Mouse (Mus musculus) embryo, embryonic 10 days (tissue): ENCODE results near the gene Tgm6.

Source experiments
- DNase-seq: peaks from one replicate; pipeline ENCODE4 v3.0.0-alpha.2; 2015; ENCODE audit warnings: low spot score

Gene Tgm6

DNA sequence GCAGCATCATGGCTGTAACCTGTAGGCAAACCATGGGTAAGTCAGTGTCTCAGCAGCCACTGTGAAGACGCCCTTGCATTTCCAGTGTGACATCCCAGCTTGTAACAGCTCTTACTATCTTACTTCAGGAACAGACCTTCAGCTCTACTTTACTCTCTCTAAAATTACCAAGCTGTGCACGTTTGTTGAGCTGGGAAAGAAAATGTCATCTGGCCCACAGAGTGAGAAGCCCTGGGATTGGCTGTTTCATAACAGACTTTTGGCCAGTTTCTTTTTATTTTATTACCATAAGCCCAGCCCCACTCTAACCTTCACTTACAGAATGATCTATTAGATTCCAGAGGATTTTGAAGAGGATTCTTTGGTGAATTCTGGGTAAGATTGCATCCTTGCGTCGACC, at the start of gene Tgm6:
Tgm6 (plus strand) TSS at position 301 of the 400 bp plus-strand sequence.
- no peak for DNase-seq

DNA sequence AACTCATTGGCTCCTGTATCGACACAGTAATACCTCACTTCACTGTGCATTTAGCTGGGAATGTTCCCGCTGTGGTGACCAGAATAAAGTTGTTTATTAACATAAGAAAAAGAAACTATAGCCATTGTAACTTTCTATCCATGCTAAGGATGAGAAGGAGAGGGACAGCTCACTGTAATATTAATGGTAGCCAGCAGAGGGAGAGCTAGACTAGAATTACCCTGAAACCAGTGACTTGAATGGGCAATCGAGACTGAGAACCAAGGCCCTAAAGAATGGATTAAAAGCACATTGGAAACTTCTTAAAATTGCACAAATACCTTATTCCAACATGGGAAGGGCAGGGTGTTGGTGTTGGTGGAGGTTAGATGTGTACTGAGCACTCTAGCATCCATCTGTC, 44.0 kb upstream of the Tgm6 start:
- peak; percentile 60 for DNase-seq

DNA sequence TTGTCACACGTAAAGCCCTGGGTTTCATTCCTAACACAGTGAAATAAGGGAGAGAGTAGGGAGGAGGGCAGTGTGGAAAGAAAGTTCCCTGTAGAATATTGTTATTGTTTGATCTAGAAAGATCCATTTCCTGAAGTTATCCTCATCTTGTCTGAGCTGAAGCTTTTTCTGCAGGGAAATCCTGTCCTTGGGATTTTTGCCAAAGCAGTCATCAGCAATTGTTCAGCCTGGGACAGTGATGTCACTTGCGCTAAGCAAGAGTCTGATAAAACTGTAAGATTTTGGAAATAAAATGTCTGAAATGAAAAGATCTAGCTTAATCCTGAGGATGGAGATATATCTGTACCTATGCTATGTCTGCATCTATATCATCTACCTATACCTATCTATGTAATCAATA, 41.8 kb upstream of the Tgm6 start:
- no peak for DNase-seq

DNA sequence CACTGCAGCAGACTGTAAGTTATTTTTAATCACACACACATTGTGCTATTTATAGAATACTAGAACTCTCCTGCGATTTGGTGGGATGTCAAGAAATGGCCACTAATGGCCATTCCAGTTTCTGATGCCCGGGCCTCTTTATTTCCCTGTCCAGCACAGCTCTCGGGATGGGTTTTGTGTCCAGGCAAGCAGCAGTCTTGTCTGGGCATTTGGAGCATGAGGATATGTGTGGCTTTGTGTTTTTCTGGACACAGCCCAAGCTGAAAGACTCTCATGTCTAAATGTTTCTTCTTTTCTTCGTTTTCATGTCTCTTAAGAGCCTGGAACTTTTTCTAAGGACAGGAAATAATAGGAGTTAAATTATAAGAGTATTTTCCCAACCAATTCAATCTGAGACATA, 588 bp downstream of the Tgm6 start:
- DNase-seq: no peak

DNA sequence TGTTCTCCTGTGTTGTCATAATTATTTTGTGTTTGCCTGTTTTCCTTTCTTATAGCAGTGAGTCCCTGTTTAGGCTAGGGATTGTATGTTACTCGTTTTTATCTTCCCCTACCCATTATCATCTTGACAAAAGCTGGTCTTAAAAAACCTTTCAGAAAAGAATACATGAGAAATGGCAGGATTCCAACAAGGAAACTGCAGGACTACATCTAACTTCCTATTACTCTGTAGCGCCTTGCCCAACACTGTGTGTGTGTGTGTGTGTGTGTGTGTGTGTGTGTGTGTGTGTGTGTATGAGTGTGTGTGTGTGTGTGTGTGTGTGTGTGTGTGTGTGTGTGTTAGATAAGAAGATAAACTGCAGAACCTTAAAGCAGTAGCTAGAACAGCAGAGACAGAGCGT, 1.2 kb downstream of the Tgm6 start:
- no peak for DNase-seq

DNA sequence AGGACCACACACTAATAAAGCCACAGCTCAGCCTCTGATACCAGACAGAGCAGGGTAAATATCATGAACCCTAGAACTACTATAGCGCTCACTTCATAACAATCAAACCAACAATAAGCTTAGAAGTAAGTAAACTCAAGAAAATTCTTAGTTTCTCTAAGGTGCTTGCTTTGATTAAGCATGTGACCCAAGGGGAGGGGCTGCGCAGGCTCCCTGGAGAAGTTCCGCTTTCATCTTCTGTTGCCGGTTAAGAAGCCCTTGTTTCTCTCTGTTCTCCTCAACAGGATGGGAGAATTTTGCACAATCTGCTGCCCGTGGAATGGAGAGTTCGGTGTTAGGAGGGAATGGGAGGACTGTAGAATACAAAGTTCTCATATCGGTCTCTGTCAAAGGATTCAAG, 6.4 kb downstream of the Tgm6 start:
- no peak for DNase-seq

DNA sequence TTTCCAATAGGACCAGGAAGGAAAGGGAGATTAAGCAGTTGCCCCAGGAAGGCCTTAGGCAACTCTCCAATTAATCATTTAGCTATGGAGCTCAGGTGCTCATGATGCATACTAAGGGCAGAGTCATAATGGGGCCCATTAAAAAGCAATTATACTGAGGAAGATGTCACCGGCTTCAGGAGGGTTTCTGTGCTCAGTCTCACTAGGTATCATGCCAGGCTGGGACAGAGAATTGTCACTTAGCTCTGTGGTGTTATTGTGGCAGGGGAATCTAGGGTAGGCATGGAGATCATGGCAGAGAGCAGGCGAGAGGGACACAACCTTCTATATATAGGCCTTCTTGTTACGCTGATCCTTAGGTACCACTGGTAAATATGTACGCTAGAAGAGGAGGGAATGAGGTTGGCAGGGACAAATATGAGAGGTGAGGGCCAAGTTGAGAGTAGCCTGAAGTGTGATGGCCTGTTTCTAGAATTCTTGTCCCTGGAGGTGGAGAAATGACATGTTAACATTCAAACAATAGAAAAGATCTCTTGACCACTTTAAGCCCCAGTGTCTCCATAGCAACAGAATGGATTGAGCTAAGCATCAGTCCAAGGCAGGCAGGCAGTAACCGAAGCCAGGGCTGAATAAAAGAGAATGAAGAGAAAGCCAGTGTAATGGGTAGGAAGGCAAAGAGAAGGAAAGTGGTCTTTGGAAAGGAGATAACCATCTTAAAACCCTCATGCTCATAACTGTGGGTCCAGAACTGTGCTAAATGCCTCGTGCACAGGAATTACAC, 13.3 kb downstream of the Tgm6 start:
- DNase-seq: peak; percentile 32

DNA sequence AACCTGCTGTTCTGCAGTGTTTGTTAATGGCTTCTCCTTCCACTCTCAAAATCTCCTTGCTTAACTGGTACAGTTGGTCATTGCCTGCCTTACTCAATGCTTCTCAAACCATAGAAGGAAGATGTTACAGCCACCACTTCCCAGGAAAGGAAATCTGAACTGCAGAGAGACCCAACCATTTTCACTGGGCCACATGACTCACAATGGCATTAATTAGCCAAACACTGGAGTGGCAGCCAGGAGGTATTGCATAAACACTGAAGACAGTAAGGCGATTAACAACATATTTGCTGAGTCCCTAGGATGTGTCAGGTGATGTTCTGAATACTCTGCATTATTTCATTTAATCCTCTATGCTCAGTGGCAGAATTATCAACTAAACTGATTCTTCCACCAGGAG, 13.9 kb downstream of the Tgm6 start:
- no peak for DNase-seq

DNA sequence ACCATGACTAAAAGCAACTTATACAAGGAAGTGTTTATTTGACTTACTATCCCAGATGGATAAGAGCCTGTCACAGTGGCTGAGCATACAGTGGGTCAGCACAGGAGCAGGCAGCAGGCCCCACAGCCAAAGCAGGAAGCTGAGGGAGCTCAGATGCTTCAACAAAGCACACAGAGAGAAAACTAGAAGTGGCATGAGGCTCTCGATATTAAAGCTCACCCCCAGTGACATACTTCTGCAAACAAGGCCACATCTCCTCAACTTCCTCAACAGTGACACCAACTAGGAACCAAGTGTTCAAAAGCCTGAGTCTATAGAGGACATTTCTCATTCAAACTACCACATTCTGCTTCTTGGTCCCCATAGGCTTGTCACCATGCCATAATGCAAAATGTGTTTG, 17.5 kb downstream of the Tgm6 start:
- DNase-seq: no peak

DNA sequence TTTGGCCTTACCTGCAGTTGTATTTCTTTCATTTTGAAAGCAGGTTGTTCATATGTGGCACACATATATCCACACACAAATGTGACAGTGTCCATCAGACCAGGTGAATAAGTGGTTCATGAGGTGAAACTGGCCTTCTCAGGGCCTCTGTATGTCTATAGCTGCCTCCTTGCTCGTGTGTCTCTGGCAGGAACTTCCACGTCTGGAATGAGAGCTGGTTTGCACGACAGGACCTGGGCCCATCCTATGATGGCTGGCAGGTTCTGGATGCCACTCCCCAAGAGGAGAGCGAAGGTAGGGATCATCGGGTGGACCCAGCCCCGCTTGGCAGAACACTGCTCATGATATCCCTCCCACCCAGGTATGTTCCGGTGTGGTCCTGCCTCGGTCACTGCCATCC, 30.8 kb downstream of the Tgm6 start:
- DNase-seq: no peak

DNA sequence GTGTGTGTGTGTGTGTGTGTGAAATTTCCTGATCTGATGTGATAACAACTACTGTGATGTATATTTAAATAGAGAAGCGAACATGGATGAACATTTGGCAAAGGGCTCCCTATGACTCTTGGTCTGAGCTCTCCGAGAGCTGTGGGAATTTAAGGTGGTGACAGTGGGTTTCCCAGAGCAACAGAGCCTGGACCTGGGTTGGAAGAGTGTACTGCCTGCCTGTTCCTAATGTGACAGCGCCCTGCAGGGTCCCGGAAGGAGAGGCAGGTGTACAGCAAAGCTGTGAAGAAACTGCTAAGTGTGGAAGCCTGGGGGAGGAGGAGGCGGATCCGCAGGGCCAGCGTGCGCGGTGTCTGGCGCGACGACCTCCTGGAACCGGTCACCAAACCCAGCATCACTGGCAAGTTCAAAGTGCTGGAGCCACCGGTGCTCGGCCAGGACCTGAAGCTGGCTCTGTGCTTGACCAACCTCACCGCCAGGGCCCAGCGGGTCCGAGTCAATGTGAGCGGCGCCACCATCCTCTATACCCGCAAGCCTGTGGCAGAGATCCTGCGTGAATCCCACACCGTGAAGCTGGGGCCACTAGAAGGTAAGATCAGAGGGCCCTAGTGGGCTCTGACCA, 32.6 kb downstream of the Tgm6 start:
- DNase-seq: no peak

DNA sequence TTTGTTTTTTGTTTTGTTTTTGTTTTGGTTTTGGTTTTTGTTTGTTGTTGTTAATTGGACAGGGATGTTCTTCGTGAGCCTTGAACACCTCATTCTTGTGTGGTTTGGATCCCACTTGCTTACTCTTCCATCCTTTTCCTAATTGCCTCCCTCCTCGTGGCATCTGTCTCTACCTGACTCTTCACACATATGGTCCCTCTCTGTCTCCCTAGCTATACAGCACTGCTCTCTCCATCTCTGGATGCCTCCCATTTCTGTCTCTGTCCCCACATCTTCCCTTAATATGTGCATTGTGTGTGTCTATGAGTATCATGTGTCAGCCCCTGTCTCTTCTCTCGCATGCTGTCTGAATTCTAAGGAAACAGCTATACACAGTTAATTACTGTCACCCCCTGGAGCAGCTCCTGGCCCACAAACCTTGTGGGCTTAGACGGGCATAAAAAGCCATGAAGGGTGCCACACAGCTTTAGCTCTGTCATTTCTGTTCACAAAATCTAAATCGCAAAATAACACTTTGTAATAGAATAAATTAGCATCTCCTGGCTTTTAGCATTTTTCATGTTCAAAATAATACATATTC, 34.0 kb downstream of the Tgm6 start:
- DNase-seq: no peak

DNA sequence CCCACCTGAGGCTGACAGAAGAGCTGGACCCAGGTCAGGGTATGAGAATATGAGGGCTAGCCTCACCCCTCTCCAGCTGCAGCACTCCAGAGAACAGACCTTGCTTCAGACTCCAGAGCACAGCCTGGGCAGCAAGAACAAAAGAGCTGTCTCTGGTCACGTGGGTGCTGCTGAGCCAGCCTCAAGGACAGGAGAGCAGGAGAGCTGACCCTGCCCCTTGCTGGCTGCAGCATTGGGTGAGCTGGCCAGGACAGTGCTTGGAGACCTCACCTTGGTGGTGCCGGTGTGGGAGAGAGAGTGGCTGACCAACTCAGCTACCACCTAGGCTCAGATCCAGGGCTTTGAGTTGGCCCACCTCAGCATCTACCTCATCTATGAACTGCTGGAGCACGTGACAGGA, 43.0 kb downstream of the Tgm6 start:
- DNase-seq: no peak

DNA sequence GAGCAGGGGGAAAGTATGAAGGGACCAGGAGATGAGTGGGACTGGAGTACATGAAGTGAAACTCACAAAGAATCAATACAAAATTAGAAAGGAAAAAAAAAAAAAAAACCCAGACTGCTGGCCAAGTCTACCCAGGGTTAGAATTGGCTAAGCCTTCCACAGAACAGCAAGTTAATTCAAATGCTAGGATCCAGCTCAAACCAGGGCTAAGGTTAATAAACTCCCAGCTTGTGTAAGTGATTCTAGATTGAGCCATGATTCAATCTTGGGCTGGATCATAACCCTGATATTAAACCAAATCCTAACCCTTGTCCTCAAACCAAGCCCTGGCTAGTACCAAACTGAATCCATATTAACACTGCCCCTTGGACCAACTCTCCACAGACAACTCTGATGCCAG, 43.6 kb downstream of the Tgm6 start:
- DNase-seq: no peak

DNA sequence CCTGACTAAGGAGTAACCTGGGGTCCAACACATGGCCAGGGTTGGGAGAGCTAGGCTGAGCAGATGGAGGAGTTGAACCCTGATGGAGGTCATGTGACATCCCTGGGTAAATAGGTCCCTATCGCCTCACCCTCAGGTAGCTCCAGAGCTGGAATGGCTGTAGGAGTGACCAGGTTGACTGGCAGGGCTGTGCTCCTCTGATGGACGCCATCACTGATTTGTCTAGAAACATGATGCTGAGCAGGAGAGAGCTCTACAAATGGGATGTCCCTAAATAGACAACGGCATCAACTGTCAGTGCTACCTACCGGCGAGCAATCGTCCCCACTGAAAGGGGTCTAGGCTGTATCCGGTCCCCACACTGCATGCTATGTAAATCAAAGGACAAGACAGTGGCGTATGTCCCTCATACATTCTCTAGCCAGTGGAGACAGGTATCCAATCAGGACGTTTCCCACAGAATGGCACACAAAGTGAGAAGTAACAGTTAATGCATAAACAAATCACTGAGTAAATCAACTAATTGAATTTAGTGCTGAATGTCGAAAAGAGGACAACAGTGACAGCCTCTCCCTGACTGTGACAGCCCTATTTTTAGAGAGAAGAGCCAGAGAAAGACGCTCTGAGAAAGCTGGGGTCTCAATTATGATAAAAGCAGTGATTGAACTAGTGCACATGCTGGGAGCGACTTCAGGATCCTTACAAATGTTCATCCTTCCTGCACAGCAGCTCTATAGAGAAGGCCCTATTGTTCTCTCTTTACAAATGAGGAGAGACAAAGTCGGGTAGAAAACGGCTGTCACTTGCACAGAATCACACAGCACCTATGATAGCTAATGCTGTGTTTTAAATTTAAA, 45.2 kb downstream of the Tgm6 start:
- no peak for DNase-seq

DNA sequence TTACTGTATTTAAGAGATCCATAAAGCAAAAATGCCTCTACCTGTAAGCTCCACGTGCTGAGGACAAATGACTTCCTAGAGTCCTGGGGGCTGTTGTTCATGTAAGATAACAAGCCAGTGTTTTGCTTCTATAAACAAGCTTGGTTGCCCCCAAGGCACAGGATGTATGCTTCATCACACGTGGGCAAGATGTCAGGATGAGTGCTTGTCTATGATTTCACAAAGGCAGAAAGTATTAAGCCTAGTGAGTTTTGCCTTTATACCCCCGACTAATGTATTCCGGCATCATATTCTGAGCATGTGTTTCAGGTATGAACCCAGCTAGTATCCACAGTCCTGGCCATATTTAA, 45.8 kb downstream of the Tgm6 start:
- no peak for DNase-seq

DNA sequence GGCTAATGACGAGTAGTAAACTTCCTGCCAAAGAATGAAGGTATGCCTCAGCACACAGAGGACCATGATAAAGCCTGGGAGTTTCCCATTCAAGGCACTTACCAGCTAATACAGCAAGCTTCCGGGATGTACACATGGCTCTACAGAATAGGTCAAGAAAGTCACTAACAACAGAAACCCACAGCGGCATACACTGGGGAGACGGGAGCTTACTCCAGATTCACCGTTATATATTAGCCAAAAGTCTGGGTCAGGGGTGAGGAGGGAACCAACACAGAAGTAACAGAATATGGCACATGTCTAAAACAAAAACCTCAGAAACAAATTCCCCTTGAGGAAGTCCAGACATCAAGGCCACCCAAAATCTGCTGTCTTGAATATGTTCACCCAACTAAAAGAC, 50.5 kb downstream of the Tgm6 start:
- no peak for DNase-seq

DNA sequence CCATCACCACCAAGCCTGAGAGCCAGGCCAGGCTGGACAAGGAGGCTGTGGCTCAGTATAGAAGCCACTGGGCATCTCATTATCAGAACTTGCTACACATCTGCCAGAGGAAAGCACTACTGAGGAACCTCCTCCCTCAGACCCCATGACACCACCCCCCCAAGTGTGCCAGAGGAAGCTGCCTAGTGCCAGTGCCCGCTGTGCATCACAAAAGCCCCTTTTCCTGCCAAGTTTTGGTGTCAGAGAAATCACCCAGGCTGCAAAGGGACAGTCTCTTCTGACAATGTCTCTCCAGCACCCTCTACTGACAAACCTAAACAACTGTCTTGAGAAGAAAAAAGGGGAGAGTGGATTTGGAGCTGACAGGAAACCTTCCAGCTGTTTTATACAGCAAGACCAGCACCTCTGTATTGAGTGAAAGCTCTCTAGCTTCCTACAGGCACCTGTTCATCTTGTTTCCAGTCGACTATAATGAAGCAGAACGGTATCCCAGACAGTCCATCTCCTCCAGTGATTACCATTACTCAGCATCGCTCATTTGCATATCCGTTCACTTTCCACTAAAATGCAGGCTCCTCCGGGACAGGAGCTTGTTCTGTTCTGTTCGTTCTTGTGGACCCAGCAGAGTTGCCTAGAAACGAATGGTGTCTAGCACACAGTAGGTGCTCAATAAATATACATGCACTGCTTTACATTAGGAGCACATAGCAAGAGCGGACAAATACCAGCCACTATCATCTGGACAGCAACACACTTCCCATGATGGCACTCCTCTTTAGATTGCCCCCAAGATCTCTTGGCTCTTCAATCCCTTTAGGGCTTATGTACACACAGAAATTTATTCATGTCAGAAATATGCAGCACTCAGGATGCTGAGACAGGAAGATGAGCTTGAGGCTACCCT, 54.3 kb downstream of the Tgm6 start:
- peak; percentile 51 for DNase-seq

DNA sequence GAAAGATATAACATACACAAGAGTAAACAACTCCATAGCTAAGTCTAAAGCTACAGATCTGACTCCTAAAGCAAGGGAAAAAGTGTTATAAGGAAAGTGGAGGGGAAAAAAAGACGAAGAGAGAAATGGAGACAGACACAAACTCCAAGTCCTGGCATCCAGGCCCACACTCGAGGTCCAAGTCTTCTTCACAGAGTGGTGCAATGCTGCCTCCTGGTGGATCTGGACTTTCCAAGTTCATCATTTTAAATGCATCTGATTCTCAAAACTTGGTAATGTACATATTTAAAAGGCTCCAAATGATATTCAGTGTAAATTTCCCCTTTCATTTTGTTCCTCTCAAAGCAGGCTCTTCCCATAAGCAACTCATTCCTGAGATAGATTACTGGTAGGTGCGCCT, 55.6 kb downstream of the Tgm6 start:
- DNase-seq: peak; percentile 77

DNA sequence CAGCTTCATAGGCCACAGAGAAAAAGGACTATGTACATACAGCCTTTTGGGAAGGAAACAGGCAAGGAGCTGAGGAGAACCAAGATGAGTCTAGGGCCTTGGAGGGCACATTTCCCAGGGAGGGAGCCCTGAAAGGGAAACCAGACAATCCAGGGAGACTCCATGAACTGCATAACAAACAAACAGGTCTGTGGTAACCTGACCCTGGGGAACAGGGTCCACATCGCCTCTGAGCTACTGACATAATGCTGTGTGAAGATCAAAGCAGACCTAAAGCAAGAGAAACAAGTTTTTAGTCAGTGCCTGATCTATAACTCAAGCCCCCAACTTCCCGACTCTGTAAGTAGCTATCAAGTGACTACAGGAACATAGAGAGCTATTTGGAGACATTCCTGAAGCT, 59.5 kb downstream of the Tgm6 start:
- DNase-seq: no peak

DNA sequence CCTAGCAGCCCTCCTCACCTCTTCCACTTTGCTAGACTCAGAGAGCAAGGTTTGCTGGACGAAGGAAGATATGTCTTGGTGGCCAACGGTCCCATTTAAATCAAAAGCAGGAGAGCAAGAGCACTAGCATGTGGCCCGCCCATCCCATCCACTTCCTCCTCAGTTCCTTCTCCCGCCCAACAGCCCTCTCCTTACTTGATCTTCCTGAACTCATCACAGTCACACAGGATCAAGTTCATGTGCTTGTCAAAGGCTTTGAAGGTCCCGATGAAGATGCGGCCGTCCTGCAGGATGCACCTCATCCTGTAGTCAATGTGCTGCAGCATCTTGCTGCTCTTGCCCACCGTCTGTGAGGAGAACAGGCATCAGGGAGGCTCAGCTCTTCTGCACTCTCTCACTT, 64.6 kb downstream of the Tgm6 start:
- DNase-seq: no peak

DNA sequence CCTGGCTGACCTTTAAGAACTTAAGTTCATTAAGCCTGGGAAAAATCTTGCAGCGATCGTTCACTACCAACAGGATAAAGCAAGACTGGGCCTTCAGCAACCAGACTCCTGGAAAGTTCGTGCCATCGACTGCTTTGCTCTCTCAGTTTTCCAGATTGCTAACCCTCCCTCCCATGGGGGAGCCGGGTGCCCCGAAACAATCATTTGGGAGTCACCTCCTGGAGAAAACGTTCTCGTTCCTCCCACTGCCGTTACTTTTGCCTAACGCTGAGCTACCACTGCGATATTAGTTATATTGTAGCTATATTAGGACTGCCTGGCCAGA, 66.1 kb downstream of the Tgm6 start:
- DNase-seq: no peak
